Mouse (Mus musculus) naive thymus-derived CD4-positive, alpha-beta T cell, adult 2 months (primary cell): ENCODE measurements around the gene Doc2g.
"Not testable (repeated sequence)": the region's sequence is repeated elsewhere in the genome, so short reads cannot be mapped to it uniquely, and the experiment has no call there.

Experiments
- DNase-seq: peaks from one replicate; pipeline ENCODE4 v3.0.0-alpha.2; 2011; ENCODE audit warnings: low read depth

The Doc2g gene

GRCm38 (mm10) chr19:4003112-4003511 lies at the start of gene Doc2g:
Doc2g (plus strand) TSS chr19:4003313.
- no peak for DNase-seq

DNA sequence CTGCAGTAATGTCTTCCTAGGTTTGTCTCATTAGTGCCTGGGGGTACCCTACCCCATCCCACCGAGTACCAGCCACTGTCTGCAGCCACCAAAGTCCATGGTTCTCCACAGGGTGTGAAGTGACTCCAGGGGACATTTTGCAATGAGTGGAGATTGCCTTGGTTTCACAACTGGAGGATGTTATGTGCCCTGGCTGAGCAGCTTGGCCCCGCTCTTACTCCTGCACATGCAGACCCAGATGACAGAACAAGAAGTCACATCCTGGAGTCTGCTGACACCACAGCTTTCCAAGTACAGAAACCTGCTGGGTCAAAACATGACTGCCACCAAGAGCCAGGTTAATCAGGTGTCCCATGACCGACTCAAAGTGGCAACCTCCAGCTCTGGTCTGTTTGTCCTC lies 48.1 kb upstream of the Doc2g start:
- no peak for DNase-seq

GRCm38 (mm10) chr19:3955804-3956203 lies 47.3 kb upstream of the Doc2g start:
- no peak for DNase-seq

DNA sequence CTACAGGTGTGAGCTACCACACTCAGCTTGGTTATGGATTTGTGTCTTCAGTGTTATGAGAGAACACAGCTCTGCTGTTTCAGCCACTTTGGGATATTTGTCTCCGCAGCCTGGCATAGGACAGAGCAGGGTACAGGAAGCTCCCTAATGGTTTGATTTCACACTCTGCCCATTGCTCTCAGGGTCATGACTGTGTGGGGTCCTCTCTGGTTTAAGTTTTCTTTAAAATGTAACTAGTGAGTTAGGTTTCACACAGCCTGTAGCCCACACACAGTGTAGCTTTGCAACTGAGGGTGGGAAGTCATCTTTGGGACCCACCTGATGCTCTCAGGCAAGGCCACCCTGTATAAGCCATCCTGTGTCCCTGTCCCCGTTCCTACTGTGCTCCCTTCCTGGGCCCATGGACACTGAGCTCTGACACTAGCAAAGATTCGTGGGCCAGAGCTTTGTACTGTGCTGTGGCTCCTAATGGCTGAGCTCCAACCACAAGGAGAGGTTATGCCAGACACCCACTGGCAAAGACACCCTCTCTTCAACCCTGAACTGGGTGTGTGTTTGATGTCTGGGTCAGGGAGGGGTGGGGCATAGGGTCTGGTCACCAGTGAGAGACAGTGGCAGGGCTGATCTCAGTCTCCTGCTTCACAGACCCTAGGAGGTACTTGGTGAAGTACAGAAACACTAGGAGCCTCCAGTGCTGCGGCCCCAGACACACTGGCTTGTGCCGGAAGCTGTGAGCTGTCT lies 45.6 kb upstream of the Doc2g start:
- not testable (repeated sequence) for DNase-seq

GRCm38 (mm10) chr19:3958470-3958869 lies 44.6 kb upstream of the Doc2g start, which contains the start of gene Aldh3b3:
Aldh3b3 (plus strand) TSS chr19:3958645.
- no peak for DNase-seq

DNA sequence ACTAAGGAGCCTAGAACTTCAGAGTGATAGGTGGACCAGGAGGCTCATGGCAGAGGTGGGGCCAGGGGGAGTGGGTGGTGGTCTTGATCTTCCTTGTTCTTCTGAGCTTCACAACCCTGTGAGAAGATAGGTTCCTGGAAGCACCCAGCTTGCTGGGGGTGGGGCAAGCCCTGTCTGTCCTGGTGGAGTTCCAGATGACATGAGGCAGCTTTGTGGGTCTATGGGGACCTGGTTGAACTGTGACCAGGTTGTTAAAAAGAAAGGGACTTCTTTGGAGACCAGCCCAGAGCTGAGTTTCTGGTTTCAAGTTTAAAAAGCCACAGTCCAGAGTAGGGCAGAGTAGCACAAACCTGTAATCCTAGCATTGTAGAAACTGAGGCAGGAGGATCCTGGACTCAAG lies 44.1 kb upstream of the Doc2g start:
- no peak for DNase-seq

GRCm38 (mm10) chr19:3960211-3960610 lies 42.9 kb upstream of the Doc2g start:
- DNase-seq = no peak

DNA sequence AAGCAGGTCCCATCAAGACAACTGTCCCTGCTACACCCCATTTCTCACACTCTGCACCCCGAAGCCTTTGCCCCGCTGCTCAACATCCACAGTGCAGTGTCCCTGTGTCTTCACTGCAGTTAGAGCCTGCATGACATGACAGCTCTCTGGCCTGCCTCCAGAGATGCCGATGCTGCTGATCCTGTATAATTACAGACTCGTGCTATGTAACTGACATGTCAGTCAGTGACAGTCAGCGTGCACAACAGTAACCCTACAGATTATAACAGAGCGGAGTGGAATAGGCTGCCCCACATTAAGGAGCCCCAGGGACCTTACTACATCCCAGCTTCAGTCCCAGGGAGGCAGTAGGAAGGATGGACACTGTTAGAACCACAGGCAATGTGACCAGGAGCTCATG lies 41.3 kb upstream of the Doc2g start:
- not testable (repeated sequence) for DNase-seq

GRCm38 (mm10) chr19:3962469-3962868 lies 40.6 kb upstream of the Doc2g start:
- DNase-seq = peak; percentile 31

GRCm38 (mm10) chr19:3964030-3964429 lies 39.1 kb upstream of the Doc2g start:
- DNase-seq = no peak

- no peak for DNase-seq
Observed at GRCm38 (mm10) chr19:3966330-3967075, 36.6 kb upstream of the Doc2g start.

DNA sequence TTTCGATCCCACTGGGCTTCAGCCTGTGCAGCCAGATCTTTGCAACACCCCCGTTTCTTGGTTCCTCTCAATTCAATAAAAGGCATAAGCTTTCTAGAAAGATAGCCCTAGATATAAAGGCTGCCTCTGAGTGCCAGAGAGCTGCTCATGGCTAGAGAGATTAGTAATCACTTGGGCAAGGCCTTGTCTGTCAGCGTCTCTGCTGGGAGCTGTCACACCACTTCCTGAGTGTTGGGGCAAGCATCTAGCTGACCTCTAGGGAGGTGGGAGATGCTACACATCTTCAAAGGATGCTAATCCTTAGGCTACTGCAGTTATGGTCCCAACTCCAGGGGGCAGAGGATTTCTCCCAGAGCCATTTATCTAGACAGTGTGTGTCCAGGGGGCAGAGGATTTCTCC lies 35.9 kb upstream of the Doc2g start:
- no peak for DNase-seq

GRCm38 (mm10) chr19:3972229-3972628 lies 30.9 kb upstream of the Doc2g start, which contains the start of gene Aldh3b2:
Aldh3b2 (plus strand) TSS chr19:3972328.
- DNase-seq = no peak

DNA sequence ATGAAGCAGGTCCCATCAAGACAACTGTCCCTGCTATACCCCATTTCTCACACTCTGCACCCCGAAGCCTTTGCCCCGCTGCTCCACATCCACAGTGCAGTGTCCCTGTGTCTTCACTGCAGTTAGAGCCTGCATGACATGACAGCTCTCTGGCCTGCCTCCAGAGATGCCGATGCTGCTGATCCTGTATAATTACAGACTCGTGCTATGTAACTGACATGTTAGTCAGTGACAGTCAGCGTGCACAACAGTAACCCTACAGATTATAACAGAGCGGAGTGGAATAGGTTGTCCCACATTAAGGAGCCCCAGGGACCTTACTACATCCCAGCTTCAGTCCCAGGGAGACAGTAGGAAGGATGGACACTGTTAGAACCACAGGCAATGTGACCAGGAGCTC lies 28.5 kb upstream of the Doc2g start:
- DNase-seq = not testable (repeated sequence)

- DNase-seq = no peak
Observed at GRCm38 (mm10) chr19:3975866-3976265, 27.2 kb upstream of the Doc2g start.

DNA sequence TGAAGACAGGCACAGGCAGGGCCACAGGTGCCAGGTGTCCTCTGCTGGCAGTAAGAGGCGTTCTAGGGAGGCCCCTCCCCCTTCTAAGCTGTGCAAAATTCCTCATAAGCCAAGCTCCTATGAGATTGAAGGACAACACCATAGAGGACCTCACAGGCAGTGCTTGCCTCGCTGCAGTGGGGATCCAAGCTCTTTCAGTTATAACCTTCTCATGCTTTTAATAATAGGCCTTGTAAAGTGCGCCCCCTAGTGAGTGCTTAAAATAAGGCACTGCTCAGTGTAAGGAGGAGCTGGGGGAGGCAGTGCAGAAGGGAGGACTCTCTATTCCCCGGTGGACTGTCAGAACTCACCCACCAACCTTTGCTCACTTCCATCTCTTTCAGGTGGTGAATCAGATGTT lies 22.8 kb upstream of the Doc2g start:
- peak; percentile 90 for DNase-seq

DNA sequence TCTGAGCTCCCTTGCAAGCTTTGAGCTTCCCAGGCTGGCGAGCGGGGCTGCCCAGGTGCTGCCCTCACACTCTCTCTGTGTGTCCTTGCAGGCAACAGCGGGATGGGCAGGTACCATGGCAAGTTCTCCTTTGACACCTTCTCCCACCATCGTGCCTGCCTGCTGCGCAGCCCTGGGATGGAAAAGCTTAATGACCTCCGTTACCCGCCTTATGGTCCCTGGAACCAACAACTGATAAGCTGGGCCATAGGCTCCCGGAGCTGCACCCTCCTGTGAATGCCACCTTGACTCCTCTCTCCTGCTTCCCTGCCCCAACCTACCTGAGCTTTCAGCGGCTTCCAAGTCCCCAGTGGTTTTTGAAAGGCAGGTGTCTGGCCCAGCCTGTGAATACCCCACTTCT lies 22.2 kb upstream of the Doc2g start:
- DNase-seq = no peak

DNA sequence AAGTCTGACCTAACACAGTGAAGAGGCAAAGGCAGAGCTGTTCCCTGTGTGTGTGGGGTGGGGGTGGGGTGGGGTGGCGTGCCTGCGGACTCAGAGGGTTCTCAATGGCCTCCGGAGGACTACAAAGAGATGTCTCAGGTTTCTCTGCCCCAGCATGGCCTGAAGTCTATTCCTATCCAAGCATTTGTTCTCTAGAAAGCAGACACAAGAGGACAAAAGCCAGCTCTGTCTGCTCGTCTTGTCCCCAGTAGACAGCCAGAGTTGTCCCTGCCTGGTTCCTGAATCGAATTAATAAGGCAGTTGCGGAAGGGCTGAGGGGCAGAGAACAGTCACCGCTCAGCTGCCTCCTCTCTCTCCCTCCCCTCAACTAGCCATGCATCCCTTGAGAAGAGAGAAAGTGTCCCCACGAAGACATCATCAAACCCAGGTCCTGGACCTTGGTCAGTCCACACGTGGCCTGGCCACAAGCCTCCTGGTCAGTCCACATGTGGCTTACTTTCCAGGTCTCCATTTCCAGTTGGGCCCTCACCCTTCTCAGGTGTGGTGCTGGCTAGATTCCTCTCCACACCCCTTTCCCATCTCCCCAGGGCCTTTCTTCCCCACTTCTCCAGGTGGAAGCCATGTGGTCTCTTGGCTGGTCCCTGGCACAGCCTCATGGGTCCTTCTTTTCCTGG lies 19.4 kb upstream of the Doc2g start:
- DNase-seq = no peak

- DNase-seq = no peak
Observed at GRCm38 (mm10) chr19:3985261-3985681, 17.8 kb upstream of the Doc2g start.

DNA sequence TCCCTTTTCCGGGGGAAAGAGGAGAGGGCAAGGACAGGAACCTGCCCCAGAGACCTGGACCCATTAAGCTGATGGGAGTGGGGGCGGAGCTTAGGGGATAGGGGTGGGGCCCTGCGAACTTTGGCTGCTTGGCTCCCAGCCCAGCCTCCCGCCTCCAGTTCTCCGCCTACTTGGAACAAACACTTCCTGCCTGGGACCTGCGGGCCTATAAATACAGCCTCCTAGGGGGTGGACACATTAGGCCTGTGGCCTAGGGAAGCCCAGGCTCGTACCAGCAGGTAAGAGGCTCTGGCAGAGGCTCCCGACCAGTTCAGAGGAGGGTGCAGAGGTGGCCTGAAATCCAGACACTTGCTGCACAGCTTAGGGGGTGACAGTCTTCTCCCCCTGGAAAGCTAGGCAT lies 16.8 kb upstream of the Doc2g start, which contains the start of gene Acy3:
Gene Acy3, plus strand, starts transcription at position 237 of the 400 bp plus-strand sequence.
- no peak for DNase-seq

DNA sequence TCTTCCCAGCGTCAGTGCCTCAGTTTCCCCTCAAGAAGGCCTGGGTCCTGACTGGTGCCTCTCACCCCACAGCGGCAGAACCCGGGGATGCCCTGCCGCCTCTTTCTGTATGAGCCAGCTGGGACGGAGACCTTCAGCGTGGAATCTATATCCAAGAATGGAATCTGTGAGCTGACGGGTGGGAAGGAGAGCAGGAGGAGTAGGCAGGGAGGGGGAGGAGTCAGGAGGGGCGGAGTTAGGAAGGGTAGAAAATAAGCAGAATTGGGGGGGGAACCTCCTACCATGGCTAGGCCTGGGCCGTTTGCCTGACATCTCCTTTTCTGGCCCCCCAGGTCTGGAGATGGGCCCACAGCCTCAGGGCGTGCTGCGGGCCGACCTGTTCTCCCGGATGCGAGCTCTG lies 15.0 kb upstream of the Doc2g start:
- no peak for DNase-seq

DNA sequence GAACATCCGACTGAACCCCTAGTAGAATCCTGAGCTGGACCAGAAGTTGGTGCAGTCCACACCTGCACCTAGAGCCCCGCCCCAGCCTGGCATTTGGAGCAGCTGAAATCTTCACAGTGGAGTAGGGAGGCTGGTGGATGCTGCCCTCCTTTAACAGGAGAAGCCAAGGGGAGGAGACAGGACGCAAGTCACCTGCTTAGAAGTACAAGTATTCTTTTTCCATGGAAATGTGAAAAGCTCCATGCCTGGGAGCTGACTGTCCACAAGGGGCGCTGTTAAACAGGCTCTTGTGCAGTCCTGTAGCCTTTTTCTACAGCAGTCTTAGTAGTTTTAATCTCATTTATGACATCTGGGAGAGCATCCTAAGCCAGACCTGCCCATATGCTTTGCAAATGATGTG lies 14.4 kb upstream of the Doc2g start:
- DNase-seq = no peak

GRCm38 (mm10) chr19:3990804-3991203 lies 12.3 kb upstream of the Doc2g start:
- DNase-seq = no peak
